Mouse (Mus musculus) T-cell, adult 2 months (primary cell): ENCODE measurements around the gene Slit2.

Experiments used
- DNase-seq: peaks from one replicate; pipeline ENCODE4 v3.0.0; 2022; ENCODE audit warnings: low spot score

Gene Slit2

DNA sequence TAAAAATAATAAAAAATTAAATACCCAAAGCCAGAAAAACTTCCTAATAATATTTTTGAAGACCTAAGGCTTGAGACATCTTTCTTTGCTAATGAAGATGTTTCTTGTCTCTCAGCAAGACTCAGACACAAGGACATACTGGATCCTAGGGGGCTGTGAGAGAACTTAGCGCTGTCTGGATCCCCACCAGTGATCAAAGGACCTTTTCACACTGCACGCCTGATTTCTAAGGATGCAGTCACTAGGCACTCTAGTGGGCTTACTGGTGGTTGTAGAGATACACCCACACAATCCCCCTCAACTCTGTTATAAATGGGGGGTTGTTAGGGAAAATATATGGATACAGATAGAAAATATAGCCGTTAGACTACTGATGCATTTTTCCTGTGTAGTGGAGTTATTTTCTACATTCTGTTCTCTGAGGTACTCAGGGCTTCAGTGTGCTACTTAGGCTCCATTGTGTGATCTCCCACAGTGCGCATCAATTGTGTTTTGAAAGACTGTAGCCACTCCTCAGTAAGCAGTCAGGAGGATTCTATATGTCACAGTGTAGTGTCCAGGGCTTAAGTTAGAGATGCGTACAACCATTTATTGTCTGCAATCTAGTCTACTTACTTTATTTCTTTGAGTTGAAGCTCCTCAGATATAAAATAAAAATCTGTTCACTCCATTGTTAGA is 67.8 kb downstream of the Slit2 start:
- DNase-seq = no peak

GRCm38 (mm10) chr5:48058612-48059011 is 75.7 kb downstream of the Slit2 start:
- DNase-seq = no peak

DNA sequence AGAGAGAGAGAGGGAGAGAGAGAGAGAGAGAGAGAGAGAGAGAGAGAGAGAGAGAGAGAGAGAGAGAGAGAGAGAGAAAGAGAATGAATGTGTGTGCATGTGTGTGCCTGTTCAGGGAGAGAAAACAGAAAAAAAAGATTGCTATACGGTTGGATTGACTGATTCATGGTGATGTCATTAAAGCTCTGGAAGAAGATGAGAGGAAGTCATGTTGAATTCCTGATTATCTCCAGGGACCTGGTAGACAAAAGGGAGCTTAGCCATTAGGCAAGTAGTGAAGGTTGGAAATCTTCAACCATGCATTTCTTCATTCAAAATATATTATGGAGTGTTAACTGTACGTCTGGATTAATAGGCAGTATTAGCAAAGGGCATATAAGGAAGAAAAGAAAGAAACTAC is 77.8 kb downstream of the Slit2 start:
- DNase-seq = no peak

DNA sequence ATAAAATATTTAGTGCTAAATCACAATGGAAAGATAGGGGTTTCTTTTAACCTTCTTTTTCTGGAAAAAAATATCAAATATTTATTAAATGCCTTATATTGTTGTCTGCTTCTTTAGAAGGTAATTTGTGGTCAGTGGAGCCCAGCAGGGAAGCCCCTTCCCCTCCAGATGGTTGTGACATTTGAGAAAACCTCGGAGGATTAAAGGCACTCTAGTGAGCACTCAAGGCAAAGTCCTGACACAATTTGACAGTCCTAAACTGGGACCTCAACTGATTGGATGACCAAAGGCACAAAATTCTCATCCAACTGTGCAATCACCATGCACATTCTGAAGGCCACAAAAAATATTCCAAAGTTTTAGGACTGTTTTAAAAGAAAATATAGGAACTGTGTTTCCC is 95.8 kb downstream of the Slit2 start:
- DNase-seq = no peak

GRCm38 (mm10) chr5:48081223-48081881 is 98.4 kb downstream of the Slit2 start:
- no peak for DNase-seq

GRCm38 (mm10) chr5:48113400-48113799 is 130.5 kb downstream of the Slit2 start:
- no peak for DNase-seq

DNA sequence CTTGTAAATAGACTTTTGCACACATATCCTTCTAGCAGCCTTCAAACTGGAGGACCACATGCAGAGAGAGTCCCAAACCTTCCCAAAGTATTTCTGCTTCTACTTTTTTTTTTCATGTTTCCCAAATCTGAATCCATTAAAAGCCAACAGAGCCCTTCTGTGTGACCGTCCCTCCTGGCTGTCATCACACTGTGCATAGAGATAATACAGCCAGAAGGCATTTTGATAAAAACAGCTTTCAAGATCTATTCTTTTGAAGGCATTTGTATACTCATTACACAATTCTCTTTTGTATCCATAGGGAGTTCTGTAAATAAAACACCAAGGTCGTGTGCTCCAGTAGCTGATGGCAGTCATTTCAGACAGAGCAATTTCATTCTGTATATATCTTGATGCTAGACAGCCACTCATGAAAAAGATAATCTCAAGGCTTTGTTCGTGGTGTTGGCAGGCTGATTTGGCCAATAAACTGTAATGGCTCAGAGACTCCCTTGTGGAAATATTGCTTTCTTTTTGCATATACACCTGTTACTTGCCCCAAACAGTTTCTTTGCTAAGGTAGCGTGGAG is 132.1 kb downstream of the Slit2 start:
- no peak for DNase-seq

GRCm38 (mm10) chr5:48122651-48123050 is 139.7 kb downstream of the Slit2 start:
- DNase-seq = no peak

DNA sequence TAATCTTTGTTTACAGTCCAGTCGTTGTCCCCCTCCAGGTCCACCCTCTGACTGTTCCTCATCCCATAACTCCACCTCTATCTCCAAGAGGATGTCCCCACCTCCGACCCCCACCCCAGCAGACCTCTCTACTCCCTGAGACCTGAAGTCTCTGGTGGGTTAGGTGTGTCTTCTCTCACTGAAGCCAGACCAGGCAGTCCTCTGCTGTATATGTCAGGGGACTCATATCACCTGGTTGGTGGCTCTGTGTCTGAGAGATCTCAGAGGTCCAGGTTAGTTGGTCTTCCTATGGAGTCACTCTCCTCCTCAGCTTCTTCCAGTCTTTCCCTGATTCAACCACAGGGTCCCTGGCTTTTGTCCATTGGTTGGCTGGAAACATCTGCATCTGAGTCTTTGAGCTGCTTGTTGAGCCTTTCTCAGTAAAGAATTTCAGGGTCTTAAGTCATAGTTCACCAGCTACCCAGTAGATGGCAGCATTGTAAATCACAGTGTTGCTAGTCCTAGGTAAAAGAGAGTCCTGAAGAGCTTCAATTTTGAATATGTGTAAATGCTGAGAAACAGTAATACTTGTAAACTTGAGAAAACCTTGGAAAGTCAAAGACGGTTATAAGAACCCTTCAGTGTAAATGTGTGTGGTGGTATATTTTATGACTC is 143.0 kb downstream of the Slit2 start:
- DNase-seq = no peak

DNA sequence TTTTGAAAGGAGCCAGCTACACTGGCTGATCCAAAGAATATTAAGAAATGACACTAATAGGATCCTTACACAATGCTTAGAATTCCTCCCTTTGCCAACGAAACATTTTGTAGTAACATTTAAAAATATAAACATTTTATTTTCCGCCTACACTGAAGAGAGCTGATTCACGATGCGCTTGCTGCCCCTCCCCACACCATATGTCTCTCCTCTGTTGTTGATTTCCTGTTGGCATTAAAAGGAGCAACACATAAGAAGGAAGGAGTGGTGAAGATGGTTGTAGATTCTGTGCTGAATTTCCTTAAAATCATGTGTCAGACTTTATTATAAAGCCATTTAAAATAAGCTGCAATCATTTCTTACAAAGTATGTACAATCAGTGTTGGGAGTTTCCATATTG is 147.0 kb downstream of the Slit2 start:
- no peak for DNase-seq

DNA sequence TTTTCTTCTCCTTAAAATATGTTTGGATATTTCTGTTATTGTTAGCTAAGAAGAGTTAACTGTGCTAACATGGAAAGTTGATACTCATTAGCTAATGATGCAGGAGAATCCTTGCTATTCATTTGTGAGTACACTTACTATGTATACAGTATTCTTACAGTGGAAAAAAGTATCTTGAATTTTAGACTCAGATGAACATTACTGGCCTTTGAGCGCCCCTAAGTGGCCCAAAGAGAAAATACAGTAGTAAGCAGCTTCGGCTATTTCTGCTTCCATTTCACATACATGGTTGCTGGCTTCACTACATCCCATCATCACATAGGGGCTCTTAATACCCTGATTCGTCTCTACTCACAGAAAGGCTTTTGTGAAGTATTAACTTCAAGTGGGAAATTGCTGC is 153.6 kb downstream of the Slit2 start:
- no peak for DNase-seq

DNA sequence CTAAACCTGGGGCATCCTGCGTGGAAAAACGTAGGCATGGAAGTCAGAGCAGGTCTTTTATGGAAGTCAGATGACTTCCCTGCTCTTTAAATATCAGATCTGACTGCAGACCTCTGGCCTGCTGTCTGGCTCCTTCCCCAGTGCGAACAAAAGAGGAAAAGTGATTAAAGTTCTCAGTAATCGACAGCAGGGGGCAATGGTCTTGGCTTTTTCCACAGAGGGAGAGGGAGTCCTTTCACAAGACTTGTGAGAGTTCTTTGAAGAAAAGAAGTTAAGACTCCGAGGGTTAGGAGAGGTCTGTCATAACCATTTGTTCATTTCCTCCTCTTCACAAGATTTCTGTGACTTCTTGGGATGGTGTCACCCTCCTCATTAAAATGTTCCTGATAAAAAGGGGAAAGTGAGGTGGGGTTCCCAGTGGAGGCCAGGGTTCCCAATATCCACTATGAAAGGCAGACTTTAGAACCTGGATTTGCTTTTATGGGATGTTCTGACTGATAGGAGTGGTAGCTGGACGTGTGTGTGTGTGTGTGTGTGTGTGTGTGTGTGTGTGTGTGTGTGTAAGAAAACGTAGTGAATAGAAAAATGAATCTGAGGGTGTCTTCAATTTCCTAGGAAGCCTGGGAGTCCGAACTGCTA is 156.0 kb downstream of the Slit2 start:
- no peak for DNase-seq

- DNase-seq = no peak
Observed at GRCm38 (mm10) chr5:48139488-48139862, 156.5 kb downstream of the Slit2 start.

DNA sequence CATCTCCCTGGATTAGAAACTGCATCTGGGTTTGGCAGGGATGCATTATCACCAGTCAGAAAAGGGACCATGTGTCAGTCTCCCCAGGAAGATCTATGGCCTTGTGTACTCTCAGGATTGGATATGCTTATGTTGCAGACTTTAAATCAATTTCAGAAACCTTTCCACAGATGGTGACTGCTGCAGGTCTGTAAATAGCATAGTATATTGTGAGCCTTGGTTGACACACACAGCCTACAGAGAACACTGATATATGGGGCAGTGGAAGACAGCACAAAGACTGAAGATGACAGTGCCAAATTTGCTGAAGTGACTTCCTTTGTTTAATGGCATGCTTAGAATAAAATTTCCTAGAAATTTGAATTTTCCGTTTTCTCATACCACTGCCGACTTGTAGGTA is 163.1 kb downstream of the Slit2 start:
- DNase-seq = no peak

DNA sequence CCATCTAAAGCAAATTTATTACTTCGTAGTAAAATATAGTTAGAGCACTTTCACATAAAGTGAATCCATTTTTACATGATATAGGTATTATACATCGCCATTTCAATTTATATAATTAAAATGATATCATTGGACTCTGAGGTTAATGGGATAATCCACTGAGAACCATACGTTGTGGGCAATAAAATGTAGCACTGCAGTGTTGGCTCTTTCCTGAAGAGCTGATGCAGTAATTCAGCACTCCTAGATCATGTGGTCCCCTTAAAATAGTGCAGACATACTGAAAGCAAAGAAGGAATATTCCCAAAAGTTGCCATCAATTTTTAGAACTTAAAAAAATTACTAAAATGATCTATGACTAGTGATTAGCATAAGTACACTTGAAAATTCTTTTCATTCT is 177.9 kb downstream of the Slit2 start:
- DNase-seq = no peak

- no peak for DNase-seq
Observed at GRCm38 (mm10) chr5:48181646-48182302, 198.8 kb downstream of the Slit2 start.

DNA sequence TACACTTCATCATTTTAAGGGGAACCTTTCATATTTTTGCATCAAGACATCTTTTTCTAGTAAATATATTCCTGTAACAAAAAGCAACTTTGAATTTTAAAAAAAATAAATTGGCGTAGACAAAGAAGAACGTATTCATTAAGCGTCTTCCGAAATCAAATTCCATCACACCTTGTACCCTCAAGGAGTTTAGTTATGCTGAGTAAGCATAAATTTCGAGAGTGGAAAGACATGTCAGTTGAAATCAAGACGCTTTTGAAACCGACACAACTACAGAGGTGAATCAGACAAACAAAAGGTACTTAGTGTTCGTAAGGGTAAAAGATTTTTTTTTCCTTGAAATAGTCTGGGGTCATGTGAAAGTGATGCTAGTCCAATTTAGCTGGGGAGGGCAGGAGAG is 201.4 kb downstream of the Slit2 start:
- DNase-seq = no peak

GRCm38 (mm10) chr5:48187819-48188218 is 204.9 kb downstream of the Slit2 start:
- no peak for DNase-seq

DNA sequence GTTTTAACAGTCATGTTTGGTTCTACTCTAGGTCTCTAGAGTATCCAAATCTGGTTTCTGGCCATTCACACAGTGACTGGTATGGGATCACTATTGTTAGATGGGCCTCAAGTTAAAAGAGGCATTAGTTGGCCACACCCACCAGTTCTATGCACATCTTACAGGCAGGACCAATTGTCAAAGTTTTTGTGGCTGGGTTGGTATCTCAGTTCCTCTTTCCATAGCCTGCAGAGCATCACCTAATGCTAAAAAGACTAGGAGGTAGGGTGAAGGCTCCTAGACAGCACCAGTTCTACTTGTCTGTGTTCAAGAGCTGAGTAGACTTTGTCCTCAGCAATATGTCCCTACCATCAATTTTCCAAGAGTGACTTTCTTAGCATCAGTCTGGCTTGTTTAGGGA is 216.4 kb downstream of the Slit2 start:
- DNase-seq = no peak

DNA sequence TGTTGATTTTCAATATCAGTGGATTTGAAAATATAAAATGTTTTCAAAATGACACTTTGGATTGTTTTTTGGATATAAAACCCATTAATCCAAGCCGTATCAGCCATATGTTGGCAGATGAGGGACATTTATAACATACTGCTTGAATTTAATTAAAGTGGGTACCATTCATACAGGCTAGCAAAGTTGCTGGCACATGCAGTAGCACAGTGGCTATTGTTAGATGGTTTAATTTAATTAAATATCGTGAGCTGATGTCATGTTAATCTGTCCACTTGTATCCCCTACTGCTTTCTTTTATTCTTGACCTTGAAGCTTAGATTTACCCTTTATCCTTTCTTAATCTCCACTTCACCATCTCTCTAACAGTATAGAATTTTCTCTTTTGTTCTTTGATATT is 232.3 kb downstream of the Slit2 start:
- no peak for DNase-seq

- no peak for DNase-seq
Observed at GRCm38 (mm10) chr5:48219624-48220155, 236.8 kb downstream of the Slit2 start.

- DNase-seq = no peak
Observed at GRCm38 (mm10) chr5:48225500-48225899, 242.6 kb downstream of the Slit2 start.
